Mouse (Mus musculus) small intestine, adult 2 months (tissue): ENCODE results near the gene Gnat1.

ENCODE experiments used
- CTCF ChIP-seq: fragments of 200-500 bp; IDR thresholded peaks from 2 replicates; pipeline ENCODE4 v1.5.1; 2012; ENCODE audit warnings: low read depth, mild to moderate bottlenecking, control low read depth, inconsistent platforms, low read length, moderate library complexity, mixed read lengths; ENCODE audit not compliant: insufficient replicate concordance, insufficient read length; ENCODE audit errors: extremely low read depth
- POLR2A ChIP-seq: fragments of 200-500 bp; IDR thresholded peaks from 2 replicates; pipeline ENCODE4 v1.6.1; 2012; ENCODE audit warnings: low read depth, mild to moderate bottlenecking, control low read depth, inconsistent platforms, low read length, moderate library complexity

GRCm38 (mm10) chr9:107627387-107628255 lies 51.9 kb downstream of the Gnat1 start:
- TF ChIP-seq POLR2A (no peak), CTCF (no peak)
